ENCODE assay signal across 14 mouse cellular contexts in genomic region chr16:6455349-6455748, GRCm38 (mm10).
DNase-seq lines count a peak whose midpoint lies in the region; ATAC-seq and TF ChIP-seq lines count a peak whose summit lies in the region.
"Had no signal": no experiment of that assay in that cellular context is flagged by ENCODE, and none has a peak within 500 bp of the region (broad histone marks: within the 10 kb centered on the region; RNA-seq: fewer than 3 reads in every experiment).

No protein-coding gene starts in this region.

- H3K36me3 ChIP-seq in intestine, postnatal 0 days (ENCODE audit: control insufficient read depth, insufficient read depth), result no peaks in the 10 kb centered on the region
- no peaks in the 10 kb centered on the region for H3K36me3 ChIP-seq in intestine, embryonic 16.5 days (ENCODE audit: control insufficient read depth, insufficient read depth, low read length)
- no peaks in the 10 kb centered on the region for H3K36me3 ChIP-seq in midbrain, embryonic 14.5 days (ENCODE audit: control insufficient read depth, insufficient read depth, low read length)
- no peaks in the 10 kb centered on the region for H3K36me3 ChIP-seq in midbrain, embryonic 16.5 days (ENCODE audit: control insufficient read depth, insufficient read depth, low read length)
- H3K36me3 ChIP-seq: forebrain, embryonic 12.5 days; lung, embryonic 15.5 days; midbrain, embryonic 15.5 days had no signal

- H3K9me3 ChIP-seq in intestine, postnatal 0 days (ENCODE audit: control insufficient read depth), result no peaks in the 10 kb centered on the region
- no peaks in the 10 kb centered on the region for H3K9me3 ChIP-seq in intestine, embryonic 16.5 days (ENCODE audit: control insufficient read depth, low read length)
- no peaks in the 10 kb centered on the region for H3K9me3 ChIP-seq in midbrain, embryonic 14.5 days (ENCODE audit: control insufficient read depth, low read length)
- no peaks in the 10 kb centered on the region for H3K9me3 ChIP-seq in midbrain, embryonic 16.5 days (replicated peaks; ENCODE audit: control insufficient read depth, low read length, poor library complexity, severe bottlenecking)
- H3K9me3 ChIP-seq: forebrain, embryonic 12.5 days; lung, embryonic 15.5 days; midbrain, embryonic 15.5 days had no signal

- no peak for ATAC-seq in intestine, postnatal 0 days
- no peak for ATAC-seq in intestine, embryonic 16.5 days
- no peak for ATAC-seq in midbrain, embryonic 14.5 days (ENCODE audit: low FRiP score, low TSS enrichment)
- ATAC-seq in midbrain, embryonic 16.5 days, result no peak
- ATAC-seq: midbrain, embryonic 15.5 days had no signal

- DNase-seq in adrenal gland, adult 2 months, result peak; percentile 4
- DNase-seq in adrenal gland, postnatal 14 days, result no peak
- DNase-seq in midbrain, embryonic 14.5 days, result peak; percentile 31
- DNase-seq in retina, embryonic 14.5 days (ENCODE audit: low spot score), result peak; percentile 41
- DNase-seq in frontal cortex, postnatal 36 days (ENCODE audit: low spot score in 2 of 2), result no peak
- DNase-seq: gastrocnemius, postnatal 25 days; kidney, postnatal 10 days; thymus, adult 2 months had no signal

- H3K27me3 ChIP-seq in intestine, postnatal 0 days (replicated peaks; ENCODE audit: control insufficient read depth, insufficient read depth, low read length), result no peaks in the 10 kb centered on the region
- no peaks in the 10 kb centered on the region for H3K27me3 ChIP-seq in intestine, embryonic 16.5 days (replicated peaks; ENCODE audit: control insufficient read depth, insufficient read depth, low read length)
- H3K27me3 ChIP-seq in midbrain, embryonic 14.5 days (ENCODE audit: control insufficient read depth, insufficient read depth, low read length), result no peaks in the 10 kb centered on the region
- H3K27me3 ChIP-seq in midbrain, embryonic 16.5 days (ENCODE audit: control insufficient read depth, insufficient read depth, low read depth, low read length), result no peaks in the 10 kb centered on the region
- H3K27me3 ChIP-seq: forebrain, embryonic 12.5 days; lung, embryonic 15.5 days; midbrain, embryonic 15.5 days had no signal

- H3K27ac ChIP-seq in intestine, postnatal 0 days (ENCODE audit: low read depth, low read length), result no peak overlapping the region
- no peak overlapping the region for H3K27ac ChIP-seq in intestine, embryonic 16.5 days (ENCODE audit: low read length)
- H3K27ac ChIP-seq in midbrain, embryonic 14.5 days (replicated peaks; ENCODE audit: low read depth, low read length), result no peak overlapping the region
- no peak overlapping the region for H3K27ac ChIP-seq in midbrain, embryonic 16.5 days (ENCODE audit: low read length)
- H3K27ac ChIP-seq: forebrain, embryonic 12.5 days; lung, embryonic 15.5 days; midbrain, embryonic 15.5 days had no signal

- WGBS in intestine, postnatal 0 days, result 78% methylated on average over 3 of the region's 3 CpGs
- 71% methylated on average over 3 of the region's 3 CpGs for WGBS in intestine, embryonic 16.5 days
- WGBS in midbrain, embryonic 14.5 days, result 80% methylated on average over 3 of the region's 3 CpGs
- 84% methylated on average over 3 of the region's 3 CpGs for WGBS in midbrain, embryonic 16.5 days

- TF ChIP-seq CTCF in intestine, postnatal 0 days (IDR thresholded peaks at IDR 0.05; ENCODE audit: low read depth), result peak; percentile 42

- no peak overlapping the region for H3K4me2 ChIP-seq in intestine, postnatal 0 days (replicated peaks; ENCODE audit: low read depth)
- H3K4me2 ChIP-seq in intestine, embryonic 16.5 days (ENCODE audit: low read depth, low read length), result no peak overlapping the region
- no peak overlapping the region for H3K4me2 ChIP-seq in midbrain, embryonic 14.5 days (ENCODE audit: low read length)
- H3K4me2 ChIP-seq in midbrain, embryonic 16.5 days (ENCODE audit: low read length), result no peak overlapping the region
- H3K4me2 ChIP-seq: forebrain, embryonic 12.5 days; lung, embryonic 15.5 days; midbrain, embryonic 15.5 days had no signal

- no peak overlapping the region for H3K4me3 ChIP-seq in intestine, postnatal 0 days (ENCODE audit: low read depth, low read length)
- H3K4me3 ChIP-seq in intestine, embryonic 16.5 days (ENCODE audit: low read length), result no peak overlapping the region
- H3K4me3 ChIP-seq in midbrain, embryonic 14.5 days (replicated peaks; ENCODE audit: low read depth, low read length), result no peak overlapping the region
- H3K4me3 ChIP-seq in midbrain, embryonic 16.5 days (ENCODE audit: low read depth, low read length), result no peak overlapping the region
- H3K4me3 ChIP-seq: forebrain, embryonic 12.5 days; lung, embryonic 15.5 days; midbrain, embryonic 15.5 days had no signal

- H3K9ac ChIP-seq in intestine, postnatal 0 days (ENCODE audit: low read depth, low read length), result no peak overlapping the region
- no peak overlapping the region for H3K9ac ChIP-seq in intestine, embryonic 16.5 days (ENCODE audit: low read depth, low read length)
- H3K9ac ChIP-seq in midbrain, embryonic 14.5 days (replicated peaks; ENCODE audit: low read length), result no peak overlapping the region
- H3K9ac ChIP-seq in midbrain, embryonic 16.5 days (ENCODE audit: low read depth, low read length), result no peak overlapping the region
- H3K9ac ChIP-seq: forebrain, embryonic 12.5 days; lung, embryonic 15.5 days; midbrain, embryonic 15.5 days had no signal

- H3K4me1 ChIP-seq in intestine, postnatal 0 days (replicated peaks; ENCODE audit: control insufficient read depth, insufficient read depth, low read length), result no peaks in the 10 kb centered on the region
- no peaks in the 10 kb centered on the region for H3K4me1 ChIP-seq in intestine, embryonic 16.5 days (ENCODE audit: control insufficient read depth, insufficient read depth, low read length)
- H3K4me1 ChIP-seq in midbrain, embryonic 14.5 days (ENCODE audit: control insufficient read depth, insufficient read depth, low read length), result no peaks in the 10 kb centered on the region
- H3K4me1 ChIP-seq in midbrain, embryonic 16.5 days (ENCODE audit: control insufficient read depth, insufficient read depth, low read length), result no peaks in the 10 kb centered on the region
- H3K4me1 ChIP-seq: forebrain, embryonic 12.5 days; lung, embryonic 15.5 days; midbrain, embryonic 15.5 days had no signal

Comparison
In these comparisons a context has a peak if more than half of its experiments do, and no peak if none do; other contexts are left out.
1. DNase-seq: peak in adrenal gland, adult 2 months (single experiment), midbrain, embryonic 14.5 days (single experiment) and retina, embryonic 14.5 days (single experiment); none in adrenal gland, postnatal 14 days (single experiment) and frontal cortex, postnatal 36 days (0 of 2).